16 mouse cellular contexts compared by ENCODE assay signal in the genomic region with DNA sequence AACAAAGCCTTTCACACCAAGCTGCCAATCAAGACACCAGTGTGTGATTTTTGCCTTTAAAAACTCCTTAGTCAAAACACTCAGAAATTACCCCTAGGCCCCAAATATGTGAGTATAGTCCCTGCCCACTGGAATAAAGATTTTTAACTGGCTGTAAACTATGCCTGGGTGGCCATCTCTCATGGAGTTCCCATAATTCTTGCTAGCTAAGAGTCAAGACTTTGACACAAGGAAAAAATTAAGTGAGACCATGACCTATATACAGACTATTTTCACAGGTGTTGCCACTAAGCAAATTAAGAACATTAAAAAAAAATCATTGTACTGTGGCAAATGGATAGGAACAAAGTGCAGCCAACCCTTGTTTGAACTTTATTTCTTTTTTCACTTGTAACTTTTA.
"Had no signal": no experiment of that assay in that cellular context is flagged by ENCODE, and none has a peak within 500 bp of the region (broad histone marks: within the 10 kb centered on the region; RNA-seq: fewer than 3 reads in every experiment).

No protein-coding gene starts in this region.

- H3K4me2 ChIP-seq: lung, embryonic 15.5 days; midbrain, embryonic 11.5 days; midbrain, embryonic 13.5 days; midbrain, embryonic 15.5 days; neural tube, embryonic 12.5 days; stomach, embryonic 15.5 days had no signal

- H3K27ac ChIP-seq: lung, embryonic 15.5 days; macrophage; midbrain, embryonic 13.5 days; midbrain, embryonic 15.5 days; neural tube, embryonic 12.5 days; stomach, embryonic 15.5 days; stomach, postnatal 0 days had no signal

- H3K4me1 ChIP-seq: lung, embryonic 15.5 days; megakaryocyte, embryonic 14.5 days; midbrain, embryonic 13.5 days; midbrain, embryonic 15.5 days; neural tube, embryonic 12.5 days; stomach, embryonic 15.5 days had no signal

- DNase-seq: lung, postnatal 14 days; lung, postnatal 36 days; right cerebral cortex, postnatal 14 days; thymus, adult 2 months; thymus, postnatal 25 days; thymus, postnatal 4 days had no signal

- ATAC-seq: lung, postnatal 0 days; midbrain, embryonic 13.5 days; midbrain, embryonic 15.5 days had no signal

- H3K4me3 ChIP-seq: lung, embryonic 15.5 days; megakaryocyte, embryonic 14.5 days; midbrain, embryonic 13.5 days; midbrain, embryonic 15.5 days; neural tube, embryonic 12.5 days; stomach, embryonic 15.5 days had no signal

- H3K27me3 ChIP-seq: lung, embryonic 15.5 days; megakaryocyte, embryonic 14.5 days; midbrain, embryonic 13.5 days; midbrain, embryonic 15.5 days; neural tube, embryonic 12.5 days; stomach, embryonic 15.5 days had no signal

- H3K9ac ChIP-seq: lung, embryonic 15.5 days; midbrain, embryonic 13.5 days; midbrain, embryonic 15.5 days; neural tube, embryonic 12.5 days; stomach, embryonic 15.5 days had no signal

- H3K9me3 ChIP-seq: lung, embryonic 15.5 days; megakaryocyte, embryonic 14.5 days; midbrain, embryonic 13.5 days; midbrain, embryonic 15.5 days; neural tube, embryonic 12.5 days; stomach, embryonic 15.5 days had no signal

- H3K36me3 ChIP-seq: lung, embryonic 15.5 days; midbrain, embryonic 13.5 days; midbrain, embryonic 15.5 days; neural tube, embryonic 12.5 days; stomach, embryonic 15.5 days had no signal
